10 mouse cellular contexts compared by ENCODE assay signal in the genomic region with DNA sequence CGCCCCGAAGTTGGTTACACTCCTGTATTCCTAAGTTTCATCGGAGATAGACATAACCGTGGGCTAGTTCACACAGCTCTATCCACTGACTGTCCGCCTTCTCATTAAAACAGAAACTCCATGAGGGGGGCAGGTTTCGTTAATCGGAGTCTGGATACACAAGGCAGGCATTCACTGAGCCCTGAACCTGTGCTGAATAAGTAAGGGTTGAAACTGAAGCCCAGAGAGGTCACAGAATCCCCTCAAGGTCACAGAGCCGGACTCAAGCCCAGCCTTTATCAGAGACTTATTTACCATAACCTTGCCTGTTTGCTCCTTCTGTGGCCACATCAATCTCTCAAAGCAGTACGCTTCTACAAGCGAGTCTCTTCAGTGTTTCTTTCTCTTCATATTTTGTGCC. TPM values are rescaled to one million over a fixed set of nuclear protein-coding genes. Genes with fewer than 3 reads are reported as not detected.
DNase-seq lines count a peak whose midpoint lies in the region; ATAC-seq and TF ChIP-seq lines count a peak whose summit lies in the region.
"Had no signal": no experiment of that assay in that cellular context is flagged by ENCODE, and none has a peak within 500 bp of the region (broad histone marks: within the 10 kb centered on the region; RNA-seq: fewer than 3 reads in every experiment).

No protein-coding gene starts in this region.

- peaks cover 56% of the 10 kb centered on the region for H3K4me1 ChIP-seq in heart, embryonic 13.5 days
- peaks cover 2% of the 10 kb centered on the region for H3K4me1 ChIP-seq in cortical plate, adult 2 months (ENCODE audit: control insufficient read depth, insufficient read depth, low read length)
- H3K4me1 ChIP-seq in forebrain, postnatal 0 days (ENCODE audit: insufficient read depth): peaks cover 10% of the 10 kb centered on the region
- peaks cover 12% of the 10 kb centered on the region for H3K4me1 ChIP-seq in liver, postnatal 0 days (ENCODE audit: insufficient read depth)

- TF ChIP-seq CTCF in cortical plate, adult 2 months (IDR thresholded peaks at IDR 0.05; ENCODE audit: extremely low read depth, insufficient read depth, low read length): no peak
- TF ChIP-seq CTCF in forebrain, postnatal 0 days (IDR thresholded peaks at IDR 0.05; ENCODE audit: low read depth): no peak
- TF ChIP-seq CTCF in liver, postnatal 0 days (IDR thresholded peaks at IDR 0.05; ENCODE audit: low read depth): no peak

- H3K27me3 ChIP-seq in heart, embryonic 13.5 days (replicated peaks): no peaks in the 10 kb centered on the region
- no peaks in the 10 kb centered on the region for H3K27me3 ChIP-seq in forebrain, postnatal 0 days (ENCODE audit: insufficient read depth, low read length)
- no peaks in the 10 kb centered on the region for H3K27me3 ChIP-seq in liver, postnatal 0 days (ENCODE audit: insufficient read depth, low read length)

- intact Hi-C loops in heart, postnatal 25 days (cut with DNase I): loop anchor here (5.0 kb wide), 1 partner anchor 102 kb away; a partner anchor contains a TSS
- intact Hi-C loops in left cerebral cortex, postnatal 14 days (cut with DNase I): loop anchor here (5.0 kb wide), 2 partner anchors 58 to 133 kb away; no protein-coding TSS in a partner anchor

- no peak for DNase-seq in heart, postnatal 25 days (ENCODE audit: low spot score)
- DNase-seq in forebrain, postnatal 0 days: no peak
- no peak for DNase-seq in liver, postnatal 0 days
- no peak for DNase-seq in c-Kit-positive CD71-positive TER-119-positive erythroid progenitor cells, embryonic 14.5 days (ENCODE audit: low spot score)
- no peak for DNase-seq in left cerebral cortex, postnatal 14 days (ENCODE audit: low spot score in 2 of 2)
- no peak for DNase-seq in cerebellum, adult 11-12 months
- DNase-seq: kidney, postnatal 25 days had no signal

- no peak for TF ChIP-seq EP300 in liver, postnatal 0 days (IDR thresholded peaks at IDR 0.05; ENCODE audit: low read depth)

- H3K27ac ChIP-seq in heart, embryonic 13.5 days (replicated peaks): peak overlapping the region; percentile 98
- no peak overlapping the region for H3K27ac ChIP-seq in cortical plate, adult 2 months (ENCODE audit: insufficient read depth, low read length)
- H3K27ac ChIP-seq in forebrain, postnatal 0 days (ENCODE audit: low read depth, low read length): no peak overlapping the region
- no peak overlapping the region for H3K27ac ChIP-seq in liver, postnatal 0 days (ENCODE audit: low read depth)

- peak overlapping the region; percentile 88 for H3K4me2 ChIP-seq in heart, embryonic 13.5 days
- peak overlapping the region; percentile 63 for H3K4me2 ChIP-seq in forebrain, postnatal 0 days (ENCODE audit: low read depth)
- peak overlapping the region; percentile 92 for H3K4me2 ChIP-seq in liver, postnatal 0 days (ENCODE audit: low read depth, low read length)

- WGBS in heart, embryonic 13.5 days: 59% methylated on average over 10 of the region's 10 CpGs
- 71% methylated on average over 10 of the region's 10 CpGs for WGBS in forebrain, postnatal 0 days
- WGBS in liver, postnatal 0 days (ENCODE audit: insufficient replicate concordance): 69% methylated on average over 10 of the region's 10 CpGs

- H3K9ac ChIP-seq in heart, embryonic 13.5 days: peak overlapping the region; percentile 99
- H3K9ac ChIP-seq in forebrain, postnatal 0 days: no peak overlapping the region
- H3K9ac ChIP-seq in liver, postnatal 0 days (replicated peaks): no peak overlapping the region

- peaks cover 9% of the 10 kb centered on the region; the same call in 1 of the 2 replicates for H3K36me3 ChIP-seq in heart, embryonic 13.5 days
- no peaks in the 10 kb centered on the region for H3K36me3 ChIP-seq in forebrain, postnatal 0 days (ENCODE audit: insufficient read depth)
- peaks cover 3% of the 10 kb centered on the region; the same call in 1 of the 2 replicates for H3K36me3 ChIP-seq in liver, postnatal 0 days (replicated peaks; ENCODE audit: insufficient read depth, low read length)

- ATAC-seq in heart, embryonic 13.5 days (ENCODE audit: extremely low read depth, insufficient number of reproducible peaks, low FRiP score, low TSS enrichment): no peak
- no peak for ATAC-seq in forebrain, postnatal 0 days
- no peak for ATAC-seq in liver, postnatal 0 days

- H3K4me3 ChIP-seq in heart, embryonic 13.5 days: peak overlapping the region; percentile 98
- peak overlapping the region; percentile 59 for H3K4me3 ChIP-seq in cortical plate, adult 2 months (ENCODE audit: insufficient read depth, low read length)
- peak overlapping the region; percentile 99; the same call in 1 of the 2 replicates for H3K4me3 ChIP-seq in forebrain, postnatal 0 days (ENCODE audit: low read depth, low read length)
- H3K4me3 ChIP-seq in liver, postnatal 0 days (ENCODE audit: low read depth, low read length): peak overlapping the region; percentile 96; the same call in 1 of the 2 replicates

- no peaks in the 10 kb centered on the region for H3K9me3 ChIP-seq in heart, embryonic 13.5 days
- no peaks in the 10 kb centered on the region for H3K9me3 ChIP-seq in forebrain, postnatal 0 days (ENCODE audit: low read length)
- no peaks in the 10 kb centered on the region for H3K9me3 ChIP-seq in liver, postnatal 0 days (ENCODE audit: low read length)
- H3K9me3 ChIP-seq: G1E had no signal

- TF ChIP-seq POLR2A in cortical plate, adult 2 months (IDR thresholded peaks at IDR 0.05; ENCODE audit: extremely low read depth, insufficient read depth, low read length): no peak

RNA-seq across cellular contexts. Expression of a gene that starts 2.2 kb away (rescaled TPM):
- polyA plus RNA-seq in heart, embryonic 13.5 days (2015; fragmentation: Nextera tagmentation; extraction: Ambion mirVana): 10.3 and 11.0 TPM in 2 replicates
- total RNA-seq in heart, postnatal 25 days (2021): 10 to 100 TPM; 23.8 to 25.2 TPM
- 22.3 and 29.5 TPM in 2 replicates for polyA plus RNA-seq in cortical plate, adult 2 months (2012; rRNA removed)
- 21.9 and 23.1 TPM in 2 replicates for total RNA-seq in forebrain, postnatal 0 days (2014; rRNA removed)
- polyA plus RNA-seq in forebrain, postnatal 0 days (2015; fragmentation: Nextera tagmentation; extraction: Ambion mirVana): 2.1 and 4.2 TPM in 2 replicates
- polyA plus RNA-seq in liver, postnatal 0 days (2015; fragmentation: Nextera tagmentation; extraction: Ambion mirVana): 1.2 and 1.7 TPM in 2 replicates
- total RNA-seq in left cerebral cortex, postnatal 14 days (2021): 10 to 100 TPM; 70.4 to 75.8 TPM
